Mouse (Mus musculus): Measurements from ENCODE around the gene Tead3.

Tead3 gene

GRCm38 (mm10) chr17:28350466-28351352 is at the start of gene Tead3:
Gene Tead3, minus strand, starts transcription at chr17:28350817.
- no peak for DNase-seq (ENCODE audit: low read depth, low spot score)

GRCm38 (mm10) chr17:28394994-28395393 is 44.4 kb upstream of the Tead3 start:
- DNase-seq (ENCODE audit: low read depth, low spot score), result no peak

- DNase-seq (ENCODE audit: low read depth, low spot score), result no peak
Observed at GRCm38 (mm10) chr17:28394051-28394765, 43.6 kb upstream of the Tead3 start.

- DNase-seq (ENCODE audit: low read depth, low spot score), result no peak
Observed at GRCm38 (mm10) chr17:28391568-28392432, 41.2 kb upstream of the Tead3 start.

- DNase-seq (ENCODE audit: low read depth, low spot score), result no peak
Observed at GRCm38 (mm10) chr17:28388534-28388933, 37.9 kb upstream of the Tead3 start.

- DNase-seq (ENCODE audit: low read depth, low spot score), result peak; percentile 28
Observed at GRCm38 (mm10) chr17:28386150-28386905, 35.7 kb upstream of the Tead3 start.

GRCm38 (mm10) chr17:28384298-28384697 is 33.7 kb upstream of the Tead3 start:
- no peak for DNase-seq (ENCODE audit: low read depth, low spot score)

- no peak for DNase-seq (ENCODE audit: low read depth, low spot score)
Observed at GRCm38 (mm10) chr17:28380255-28380654, 29.6 kb upstream of the Tead3 start.

GRCm38 (mm10) chr17:28375592-28376061 is 25.0 kb upstream of the Tead3 start:
- no peak for DNase-seq (ENCODE audit: low read depth, low spot score)

- DNase-seq (ENCODE audit: low read depth, low spot score), result no peak
Observed at GRCm38 (mm10) chr17:28374494-28374893, 23.9 kb upstream of the Tead3 start.

GRCm38 (mm10) chr17:28373821-28374220 is 23.2 kb upstream of the Tead3 start:
- no peak for DNase-seq (ENCODE audit: low read depth, low spot score)

GRCm38 (mm10) chr17:28371941-28372340 is 21.3 kb upstream of the Tead3 start:
- no peak for DNase-seq (ENCODE audit: low read depth, low spot score)

- DNase-seq (ENCODE audit: low read depth, low spot score), result no peak
Observed at GRCm38 (mm10) chr17:28371286-28371685, 20.7 kb upstream of the Tead3 start.

- no peak for DNase-seq (ENCODE audit: low read depth, low spot score)
Observed at GRCm38 (mm10) chr17:28369056-28369455, 18.4 kb upstream of the Tead3 start.

GRCm38 (mm10) chr17:28368449-28368848 is 17.8 kb upstream of the Tead3 start:
- DNase-seq (ENCODE audit: low read depth, low spot score), result no peak

- DNase-seq (ENCODE audit: low read depth, low spot score), result no peak
Observed at GRCm38 (mm10) chr17:28365122-28365521, 14.5 kb upstream of the Tead3 start, which contains the start of gene Tulp1. Gene Tulp1, minus strand, starts transcription at chr17:28365222.

- no peak for DNase-seq (ENCODE audit: low read depth, low spot score)
Observed at GRCm38 (mm10) chr17:28363507-28363906, 12.9 kb upstream of the Tead3 start.

- DNase-seq (ENCODE audit: low read depth, low spot score), result no peak
Observed at GRCm38 (mm10) chr17:28362653-28363292, 12.2 kb upstream of the Tead3 start.

GRCm38 (mm10) chr17:28361921-28362652 is 11.5 kb upstream of the Tead3 start:
- no peak for DNase-seq (ENCODE audit: low read depth, low spot score)
